Mouse (Mus musculus) heart, postnatal 0 days (tissue): ENCODE results near the gene Ppm1b.

Source experiments
- CTCF ChIP-seq: IDR thresholded peaks from 2 replicates; pipeline ENCODE4 v1.5.1; 2016; ENCODE audit warnings: antibody characterized with exemption, control low read depth, low read depth
- EP300 ChIP-seq: IDR thresholded peaks from 2 replicates; pipeline ENCODE4 v1.6.1; 2016; ENCODE audit warnings: antibody characterized with exemption, low read depth

- TF ChIP-seq EP300 (no peak), CTCF (no peak)
These were observed 85.9 kb downstream of the Ppm1b start for GRCm38 (mm10) chr17:85042419-85042818.
